Mouse (Mus musculus) right cerebral cortex, postnatal 14 days (tissue): ENCODE measurements at regions not wholly inside any gene's neighbourhood (a gene's known extent, or its start where the extent isn't known, plus 50 kb on each side); places are given as distances from the start of the nearest gene placed in this dataset.

ENCODE experiments used
- DNase-seq: peaks from one replicate; pipeline ENCODE4 v3.0.0; 2022

GRCm38 (mm10) chr12:15388574-15388973 lies 428.1 kb downstream of the Trib2 start:
- DNase-seq, result no peak

DNA sequence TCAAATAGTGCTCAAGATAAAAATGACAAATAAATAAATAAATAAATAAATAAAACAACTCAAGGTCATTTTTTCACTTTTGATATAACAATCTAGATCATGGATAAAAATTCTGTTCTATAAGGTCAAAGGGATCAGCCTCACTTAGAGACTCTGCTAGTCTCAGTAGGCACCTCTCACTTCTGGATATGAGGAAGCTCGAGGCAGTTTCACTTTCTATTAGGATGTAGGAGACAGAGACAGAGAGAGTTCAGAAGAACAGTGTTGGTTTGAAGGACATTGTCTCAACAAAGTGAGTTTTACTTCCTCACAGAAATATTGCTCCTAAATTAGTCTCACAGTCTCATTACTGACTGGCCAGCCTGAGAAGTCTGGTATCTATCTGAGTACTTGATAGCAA lies 458.9 kb downstream of the Trib2 start:
- DNase-seq, result no peak

- DNase-seq, result no peak
Measured at GRCm38 (mm10) chr12:15320697-15321449, 495.8 kb downstream of the Trib2 start.

DNA sequence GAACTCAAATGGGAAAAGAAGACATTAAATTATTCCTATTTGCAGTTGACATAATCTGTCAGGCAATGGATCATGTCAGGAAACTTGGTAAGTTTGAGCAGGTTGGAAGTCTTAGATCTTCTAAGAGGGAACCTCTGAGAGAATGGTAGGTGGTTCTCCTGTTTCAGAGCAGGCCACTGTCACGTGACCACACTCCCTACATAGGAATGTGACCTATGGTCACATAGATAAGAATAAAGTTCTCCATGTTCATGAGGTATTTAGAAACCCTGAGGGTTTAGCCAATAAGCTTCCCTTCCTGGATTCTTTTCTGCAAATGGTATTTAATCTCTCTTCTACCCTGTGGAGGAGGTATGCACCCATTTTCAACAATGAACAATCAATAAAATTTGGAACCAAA lies 497.1 kb downstream of the Trib2 start:
- DNase-seq, result no peak

- no peak for DNase-seq
Measured at GRCm38 (mm10) chr12:15294898-15295297, 521.8 kb downstream of the Trib2 start.

GRCm38 (mm10) chr12:15262165-15262564 lies 554.6 kb downstream of the Trib2 start:
- no peak for DNase-seq

- no peak for DNase-seq
Measured at GRCm38 (mm10) chr12:15261604-15262003, 555.1 kb downstream of the Trib2 start.

- no peak for DNase-seq
Measured at GRCm38 (mm10) chr12:15260907-15261415, 555.8 kb downstream of the Trib2 start.

GRCm38 (mm10) chr12:15244966-15245365 lies 571.8 kb downstream of the Trib2 start:
- no peak for DNase-seq

DNA sequence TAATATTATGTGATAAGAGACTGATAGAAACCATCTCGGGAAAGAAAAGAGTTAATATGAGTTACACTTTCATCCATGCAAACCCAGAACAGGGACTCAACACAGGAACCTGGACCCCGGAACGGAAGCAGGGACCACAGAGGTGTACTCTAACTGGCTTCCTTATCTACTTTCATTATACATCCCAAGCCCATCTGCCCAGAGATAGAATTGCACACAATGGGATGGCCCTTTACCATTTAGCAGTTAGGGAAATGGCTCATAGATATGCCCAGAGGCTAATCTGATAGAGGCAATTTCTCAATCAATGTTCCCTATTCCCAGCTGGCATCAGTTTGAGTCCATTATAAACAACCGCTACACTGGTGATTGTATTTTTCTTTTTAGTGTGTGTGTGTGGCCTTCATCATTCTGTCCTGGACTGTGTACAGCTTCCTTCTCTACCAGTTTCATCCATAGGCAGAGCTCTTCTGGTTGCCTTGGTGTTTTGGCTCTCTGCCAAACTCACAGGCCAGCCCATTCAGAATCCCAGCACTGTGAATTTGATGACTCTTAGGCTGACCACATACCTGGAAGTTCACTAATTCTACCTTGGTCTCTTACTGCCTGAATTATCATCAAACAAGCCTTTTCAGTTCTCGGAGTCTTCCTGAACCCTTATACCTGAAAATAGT lies 594.1 kb downstream of the Trib2 start:
- DNase-seq, result no peak

GRCm38 (mm10) chr12:15218504-15218903 lies 598.2 kb downstream of the Trib2 start:
- DNase-seq, result no peak

GRCm38 (mm10) chr12:15216180-15216579 lies 600.5 kb downstream of the Trib2 start:
- no peak for DNase-seq

GRCm38 (mm10) chr12:15174411-15175041 lies 642.2 kb downstream of the Trib2 start:
- DNase-seq, result no peak

DNA sequence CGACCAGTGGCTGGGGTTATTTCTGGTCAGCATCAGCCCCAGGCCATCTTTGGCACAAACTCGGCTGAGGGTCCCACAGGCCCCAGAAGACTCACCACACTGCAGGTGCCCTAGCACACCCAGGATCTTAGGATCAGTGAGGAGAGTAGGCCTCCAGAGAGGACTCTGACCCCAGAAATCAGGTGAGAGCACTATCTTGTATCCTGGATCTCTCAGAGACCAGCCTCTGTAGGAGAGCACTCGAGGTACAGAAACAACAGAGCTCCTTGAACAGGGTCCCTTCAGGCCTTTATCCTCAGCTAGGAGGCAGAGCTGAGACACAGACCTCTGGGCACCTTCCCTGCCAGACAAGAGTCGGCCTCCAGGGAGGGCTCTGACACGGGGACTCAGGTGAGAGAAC lies 654.1 kb downstream of the Trib2 start:
- no peak for DNase-seq

DNA sequence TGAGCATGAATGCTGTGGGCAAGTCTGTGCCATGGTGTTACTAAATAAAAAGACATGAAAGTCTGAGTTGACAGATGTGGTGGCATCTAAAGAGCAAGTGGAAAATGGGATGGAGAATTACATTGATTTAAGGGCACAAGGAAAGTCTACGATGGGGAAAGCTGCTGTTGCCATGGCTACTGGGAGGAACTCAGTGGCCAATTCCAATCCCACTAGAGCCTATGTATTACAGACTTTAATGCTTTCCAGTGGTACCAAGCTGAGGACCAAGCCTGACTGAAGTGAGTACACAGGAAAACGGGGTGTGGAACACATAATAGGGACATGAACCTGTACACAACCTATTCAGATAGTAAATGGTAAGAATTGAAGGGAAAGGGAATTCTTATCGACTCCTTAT lies 654.9 kb downstream of the Trib2 start:
- no peak for DNase-seq

GRCm38 (mm10) chr12:15160478-15160998 lies 656.2 kb downstream of the Trib2 start:
- no peak for DNase-seq

GRCm38 (mm10) chr12:15146398-15146797 lies 670.3 kb downstream of the Trib2 start:
- DNase-seq, result no peak

GRCm38 (mm10) chr12:15137039-15137438 lies 679.7 kb downstream of the Trib2 start:
- no peak for DNase-seq

DNA sequence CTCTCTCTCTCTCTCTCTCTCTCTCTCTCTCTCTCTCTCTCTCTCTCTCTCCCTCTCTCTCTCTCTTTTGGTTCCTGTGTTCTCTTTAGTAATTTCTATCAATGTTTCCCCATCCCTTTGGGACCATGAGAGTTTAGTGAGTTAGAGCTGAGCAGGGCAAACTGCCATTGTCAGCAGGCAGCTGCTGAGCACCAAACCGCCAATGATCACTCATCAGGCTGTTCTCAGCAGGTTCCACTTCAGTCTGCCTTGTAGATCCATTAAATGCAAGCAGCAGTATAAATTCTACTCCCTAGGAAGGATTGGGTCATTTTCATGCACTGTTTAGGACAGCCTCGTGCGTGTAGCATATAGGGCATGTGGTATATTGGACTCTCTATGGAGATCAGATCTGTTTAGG lies 692.5 kb downstream of the Trib2 start:
- no peak for DNase-seq

DNA sequence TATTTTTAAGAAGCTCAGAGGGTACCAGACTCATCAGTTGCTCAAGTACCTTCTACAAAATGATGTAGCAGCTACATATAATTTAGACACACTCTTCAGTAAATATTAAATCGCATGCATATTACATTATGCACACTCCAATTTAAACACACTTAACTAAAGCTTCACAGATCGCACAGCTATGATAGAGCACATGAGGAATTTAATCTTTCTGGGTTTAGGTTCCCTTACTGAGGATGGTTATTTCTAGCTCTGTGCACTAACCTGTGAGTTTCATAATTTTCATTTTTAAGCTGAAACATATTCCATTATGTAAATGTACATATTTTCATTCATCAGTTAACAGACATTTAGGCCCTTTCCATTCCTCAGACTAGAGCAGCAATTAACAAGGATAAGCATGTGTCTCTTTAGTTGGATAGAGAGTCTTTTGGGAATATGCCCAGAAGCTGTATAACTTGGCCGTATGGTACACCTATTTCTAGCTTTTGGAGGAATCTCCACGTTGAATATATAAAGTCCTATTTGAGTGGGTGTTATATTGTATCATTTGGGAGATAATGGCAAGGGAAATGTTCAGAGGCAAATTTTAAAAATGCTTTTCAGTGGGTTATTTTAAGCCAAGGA lies 694.0 kb downstream of the Trib2 start:
- no peak for DNase-seq

- DNase-seq, result no peak
Measured at GRCm38 (mm10) chr12:15115556-15115955, 701.2 kb downstream of the Trib2 start.

DNA sequence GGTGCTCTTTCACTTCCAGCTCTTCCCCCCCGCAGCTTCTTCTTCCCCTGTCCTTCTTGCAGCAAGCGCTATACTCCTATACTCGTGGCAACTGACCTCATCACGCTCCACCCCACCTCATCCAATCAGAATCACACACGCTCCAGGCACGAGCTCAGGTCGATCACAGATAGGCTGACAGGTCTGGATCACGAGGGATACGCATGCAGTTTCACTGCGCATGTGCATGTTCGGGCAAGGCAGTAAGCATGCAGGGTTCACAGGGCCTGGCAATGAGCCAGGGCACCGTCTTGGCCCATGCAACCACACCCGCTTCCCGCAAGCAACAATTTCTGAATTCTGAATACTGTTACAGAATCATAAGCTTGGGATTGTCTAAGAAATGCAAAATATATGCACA lies 701.9 kb downstream of the Trib2 start:
- DNase-seq, result no peak

GRCm38 (mm10) chr12:15111049-15111448 lies 705.7 kb downstream of the Trib2 start:
- no peak for DNase-seq
